Mouse (Mus musculus) gastrocnemius, adult 18-20 months (tissue): ENCODE results near the gene Sema4d. TPM values are rescaled to one million over a fixed set of nuclear protein-coding genes. Genes with fewer than 3 reads are reported as not detected.

Experiments
- DNase-seq: peaks from one replicate; pipeline ENCODE4 v3.0.0; 2021; ENCODE audit warnings: low spot score
- total RNA-seq, 2 experiments: library from RNA; stranded (reverse); gene quantifications; 2 replicates each; pipeline ENCODE4 v1.2.3; 2021

Sema4d gene
- total RNA-seq, 2 experiments from 2014 or later: 118 to 125 TPM

GRCm38 (mm10) chr13:51731474-51731873 lies 62.1 kb downstream of the Sema4d start:
- DNase-seq: peak; percentile 84

GRCm38 (mm10) chr13:51729887-51730361 lies 63.6 kb downstream of the Sema4d start:
- DNase-seq: no peak

- no peak for DNase-seq
These were observed 66.2 kb downstream of the Sema4d start for GRCm38 (mm10) chr13:51727364-51727763.

GRCm38 (mm10) chr13:51725926-51726574 lies 67.5 kb downstream of the Sema4d start:
- no peak for DNase-seq

GRCm38 (mm10) chr13:51725446-51725845 lies 68.1 kb downstream of the Sema4d start:
- DNase-seq: no peak

- no peak for DNase-seq
These were observed 69.0 kb downstream of the Sema4d start for GRCm38 (mm10) chr13:51724566-51724965.

GRCm38 (mm10) chr13:51723114-51723513 lies 70.4 kb downstream of the Sema4d start:
- DNase-seq: no peak

GRCm38 (mm10) chr13:51720556-51720955 lies 73.0 kb downstream of the Sema4d start:
- no peak for DNase-seq

- DNase-seq: no peak
These were observed 74.3 kb downstream of the Sema4d start for GRCm38 (mm10) chr13:51719256-51719655.

- DNase-seq: no peak
These were observed 76.9 kb downstream of the Sema4d start for GRCm38 (mm10) chr13:51716350-51717263.

- DNase-seq: no peak
These were observed 81.5 kb downstream of the Sema4d start for GRCm38 (mm10) chr13:51712022-51712421.

GRCm38 (mm10) chr13:51710738-51711137 lies 82.8 kb downstream of the Sema4d start:
- DNase-seq: no peak

- DNase-seq: no peak
These were observed 87.4 kb downstream of the Sema4d start for GRCm38 (mm10) chr13:51705882-51706854.

GRCm38 (mm10) chr13:51703893-51704292 lies 89.7 kb downstream of the Sema4d start:
- no peak for DNase-seq

GRCm38 (mm10) chr13:51698318-51698717 lies 95.2 kb downstream of the Sema4d start:
- no peak for DNase-seq

GRCm38 (mm10) chr13:51697897-51698296 lies 95.7 kb downstream of the Sema4d start:
- DNase-seq: peak; percentile 6

GRCm38 (mm10) chr13:51697455-51697854 lies 96.1 kb downstream of the Sema4d start:
- no peak for DNase-seq

- no peak for DNase-seq
These were observed 97.1 kb downstream of the Sema4d start for GRCm38 (mm10) chr13:51696481-51696880.

- no peak for DNase-seq
These were observed 104.9 kb downstream of the Sema4d start for GRCm38 (mm10) chr13:51688688-51689087.

- no peak for DNase-seq
These were observed 106.6 kb downstream of the Sema4d start for GRCm38 (mm10) chr13:51686966-51687365.

- DNase-seq: no peak
These were observed 108.1 kb downstream of the Sema4d start for GRCm38 (mm10) chr13:51685290-51685966.
